Mouse (Mus musculus) 3T3-L1 (cell line): Measurements from ENCODE around the gene Fcer1g.

Experiments used
- DNase-seq: peaks from one replicate; pipeline ENCODE4 v3.0.0-alpha.2; 2015; ENCODE audit warnings: low read depth, low spot score

The Fcer1g gene

DNA sequence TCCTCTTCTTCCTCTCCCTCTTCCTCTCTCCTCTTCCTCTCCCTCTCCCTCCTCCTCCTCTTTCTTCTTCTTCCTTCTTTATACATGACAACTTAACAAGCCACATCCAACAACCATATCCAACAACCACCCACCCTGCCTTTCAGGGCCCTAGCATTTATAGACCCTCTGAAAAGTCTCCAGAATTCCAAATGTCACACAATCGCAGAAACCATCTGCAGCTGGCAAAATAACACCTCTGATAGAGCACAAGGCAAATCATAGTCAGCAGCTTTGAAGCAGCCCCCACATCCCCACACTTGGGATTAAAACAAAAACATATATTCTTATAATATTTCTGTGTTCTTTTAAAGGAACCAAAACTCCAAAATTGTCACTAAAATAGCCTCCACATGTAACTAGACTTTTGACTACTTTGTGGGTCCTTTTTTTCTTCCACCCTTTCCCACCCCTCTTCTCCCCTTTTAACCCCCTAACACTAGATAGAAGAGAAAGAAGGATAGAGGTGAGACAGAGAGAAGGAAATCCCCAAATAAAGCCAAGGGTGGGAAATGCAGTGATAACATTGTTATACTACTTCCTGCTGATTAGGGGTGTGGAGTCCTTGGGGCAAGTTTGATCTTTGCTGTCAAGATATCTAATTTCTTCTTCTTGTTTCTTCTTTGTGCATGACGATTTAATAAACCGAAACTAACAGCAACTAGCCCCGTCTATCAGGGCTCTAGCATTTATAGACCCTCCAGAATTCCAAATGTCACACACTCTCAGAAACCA is 32.0 kb upstream of the Fcer1g start:
- DNase-seq = no peak

DNA sequence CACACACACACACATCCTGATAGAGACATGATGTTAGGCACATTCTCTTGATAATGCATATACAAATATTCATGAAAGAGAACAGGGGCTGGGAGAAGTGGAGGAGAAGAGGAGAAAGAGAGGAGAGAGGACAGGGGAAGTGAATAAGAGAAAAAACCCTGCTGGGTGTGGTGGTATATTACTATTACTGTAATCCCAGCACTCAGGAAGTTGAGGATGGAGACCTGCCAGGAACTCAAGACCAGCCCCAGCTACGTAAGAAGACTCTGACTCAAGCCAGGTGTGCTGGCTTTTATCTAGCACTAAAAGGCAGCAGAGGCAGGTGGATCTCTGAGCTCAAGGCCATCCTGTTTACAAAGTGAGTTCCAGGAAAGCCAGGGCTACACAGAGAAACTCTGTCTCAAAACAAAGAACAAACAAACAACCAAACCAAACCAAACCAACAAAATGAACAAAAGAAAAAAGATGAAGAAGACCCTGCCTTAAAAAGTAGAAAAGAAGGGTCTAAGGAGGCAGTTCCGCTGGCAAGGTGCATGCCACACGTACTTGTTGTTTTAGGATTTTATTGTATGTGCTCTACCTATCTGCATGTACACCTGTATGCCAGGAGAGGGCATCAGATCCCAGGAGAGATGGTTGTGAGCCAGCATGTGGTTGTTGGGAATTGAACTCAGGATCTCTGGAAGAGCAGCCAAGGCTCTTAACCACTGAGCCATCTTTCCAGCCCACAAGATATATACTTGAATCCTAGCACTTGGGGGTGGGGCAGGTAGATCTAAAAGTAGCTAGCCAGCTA is 29.7 kb upstream of the Fcer1g start:
- DNase-seq = peak; percentile 57

GRCm38 (mm10) chr1:171263185-171263611 is 29.0 kb upstream of the Fcer1g start:
- peak; percentile 91 for DNase-seq

GRCm38 (mm10) chr1:171262594-171263130 is 28.5 kb upstream of the Fcer1g start:
- peak; percentile 94 for DNase-seq

DNA sequence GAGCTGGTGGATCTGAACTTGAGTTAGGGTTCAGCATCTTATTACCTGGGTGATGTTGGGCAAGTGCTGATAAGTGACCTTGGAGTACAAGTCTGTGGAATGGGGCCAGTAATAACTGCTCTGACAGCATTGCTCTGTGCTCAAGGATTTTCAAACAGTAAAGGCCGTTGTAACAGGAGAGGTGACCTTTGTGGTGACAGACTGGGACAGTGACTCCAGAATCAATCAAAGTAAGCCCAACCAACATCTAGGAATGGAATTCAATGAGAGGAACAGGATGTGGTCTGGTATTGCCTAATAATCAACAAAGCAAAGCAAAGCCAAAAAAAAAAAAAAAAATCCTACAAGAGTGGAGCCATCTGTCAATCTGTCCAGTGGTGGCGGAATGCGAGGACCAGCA is 26.2 kb upstream of the Fcer1g start:
- peak; percentile 19 for DNase-seq

DNA sequence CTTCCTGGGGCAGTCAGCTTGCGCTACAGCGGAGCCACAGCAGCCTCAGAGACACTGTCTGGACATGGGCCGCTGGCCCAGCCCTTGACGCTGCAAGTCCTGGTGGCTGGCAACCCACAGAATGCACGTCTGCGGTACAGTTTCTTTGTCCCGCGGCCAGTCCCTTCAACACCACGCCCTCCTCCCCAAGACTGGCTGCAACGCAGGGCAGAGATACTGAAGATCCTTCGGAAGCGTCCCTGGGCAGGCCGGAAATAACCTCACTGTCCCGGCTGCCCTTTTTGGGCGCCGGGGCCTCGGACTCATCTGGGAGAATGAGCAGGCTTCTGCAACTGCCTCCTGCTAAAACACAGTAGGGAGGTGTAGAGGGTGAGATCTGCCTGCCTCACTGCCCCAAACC is 24.8 kb upstream of the Fcer1g start:
- DNase-seq = no peak

DNA sequence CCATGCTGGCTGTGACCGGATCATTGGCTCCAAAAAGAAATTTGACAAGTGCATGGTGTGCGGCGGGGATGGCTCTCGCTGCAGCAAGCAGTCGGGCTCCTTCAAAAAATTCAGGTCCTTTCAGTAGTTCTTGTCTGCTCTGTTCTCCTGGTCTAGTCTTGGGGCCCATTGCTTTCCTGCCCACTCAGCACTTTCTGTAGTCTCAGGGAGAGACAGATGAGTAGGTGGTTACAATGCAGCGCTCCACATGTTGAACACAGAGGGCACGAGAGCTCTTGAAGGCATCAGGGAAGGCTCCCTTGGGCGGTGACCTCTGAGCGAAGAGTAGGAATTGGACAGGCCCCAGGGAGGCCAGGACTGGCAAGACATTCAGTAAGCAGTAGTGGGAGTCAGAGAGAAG is 23.6 kb upstream of the Fcer1g start:
- no peak for DNase-seq

GRCm38 (mm10) chr1:171256937-171257548 is 22.9 kb upstream of the Fcer1g start:
- peak; percentile 85 for DNase-seq

- DNase-seq = no peak
Observed at GRCm38 (mm10) chr1:171256095-171256818, 22.1 kb upstream of the Fcer1g start.

- DNase-seq = no peak
Observed at GRCm38 (mm10) chr1:171252415-171252814, 18.2 kb upstream of the Fcer1g start.

DNA sequence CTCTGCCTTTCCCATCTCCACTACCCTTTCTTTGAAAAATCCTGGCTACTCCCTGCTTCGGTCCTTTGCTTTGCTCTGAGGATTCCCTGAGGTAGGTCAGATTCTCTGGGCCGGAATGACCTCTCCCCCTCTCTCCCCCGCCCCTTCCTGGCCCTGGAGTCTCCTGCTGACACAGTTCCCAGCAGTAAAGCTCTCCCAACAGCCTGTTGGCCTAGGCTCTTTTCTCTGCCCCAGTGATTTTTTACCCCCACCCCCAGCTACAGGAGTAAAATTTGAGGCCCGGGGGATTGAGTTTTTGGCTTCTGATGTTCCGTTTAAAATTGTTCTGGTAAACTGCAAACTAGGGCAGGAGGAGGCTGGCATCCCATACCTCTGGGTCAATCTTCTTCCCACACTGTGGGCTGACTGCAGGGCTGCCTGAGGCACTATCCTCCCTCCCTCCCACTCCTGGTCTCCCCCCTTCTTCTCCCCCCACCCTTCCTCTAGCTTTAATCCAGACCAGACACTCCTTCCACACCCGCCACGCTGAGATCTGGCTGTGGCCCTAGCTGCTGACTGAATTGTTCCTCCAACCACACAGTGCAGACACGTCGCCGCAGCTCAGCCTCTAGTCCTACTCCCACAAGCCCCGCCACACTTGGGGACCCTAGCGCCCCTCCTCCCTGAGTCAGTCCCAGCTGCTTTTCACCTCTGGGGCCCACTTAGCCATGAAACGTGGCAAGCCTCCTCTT is 17.6 kb upstream of the Fcer1g start:
- DNase-seq = peak; percentile 57

- no peak for DNase-seq
Observed at GRCm38 (mm10) chr1:171250680-171251593, 16.8 kb upstream of the Fcer1g start, which contains the start of gene Ndufs2. TSS of gene Ndufs2 (minus strand) at chr1:171251388.

DNA sequence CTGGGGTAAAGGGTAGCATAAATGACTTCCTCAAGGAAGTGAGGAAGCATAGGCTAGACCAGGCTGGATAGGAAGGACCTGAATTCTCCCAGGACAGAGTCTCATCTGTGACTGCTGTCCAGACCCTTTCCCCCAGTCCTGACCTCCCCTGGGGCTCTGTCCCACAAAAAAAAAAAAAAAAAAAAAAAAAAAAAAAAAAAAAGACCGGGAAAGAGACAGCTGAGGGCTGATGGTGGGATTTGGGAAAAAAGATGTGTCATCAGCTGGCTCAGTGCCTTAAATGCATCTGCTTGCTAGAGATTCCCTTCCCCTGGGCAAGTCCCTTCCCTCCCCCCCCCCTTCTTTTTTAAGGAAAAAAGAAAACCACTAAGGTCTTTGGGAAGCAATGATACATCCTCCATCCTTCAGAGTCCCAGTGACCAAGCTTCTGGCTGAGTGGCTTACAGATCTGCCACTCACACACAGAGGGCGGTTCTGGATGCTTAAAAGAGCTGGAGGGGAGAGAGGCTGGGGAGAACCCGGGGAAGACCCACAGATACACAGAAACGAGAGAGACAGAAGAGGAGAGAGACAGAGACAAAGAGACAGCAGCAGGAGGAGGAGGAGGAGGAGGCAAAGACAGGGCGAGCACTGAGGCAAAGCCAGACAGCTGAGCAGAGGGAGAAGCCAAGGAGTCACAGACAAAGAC is 15.9 kb upstream of the Fcer1g start, which contains the start of gene Adamts4:
Gene Adamts4 (plus strand): TSS at position 509 of the 688 bp plus-strand sequence.
- DNase-seq = peak; percentile 94

- DNase-seq = peak; percentile 47
Observed at GRCm38 (mm10) chr1:171248386-171249226, 14.4 kb upstream of the Fcer1g start.

- DNase-seq = peak; percentile 54
Observed at GRCm38 (mm10) chr1:171247916-171248315, 13.8 kb upstream of the Fcer1g start.

DNA sequence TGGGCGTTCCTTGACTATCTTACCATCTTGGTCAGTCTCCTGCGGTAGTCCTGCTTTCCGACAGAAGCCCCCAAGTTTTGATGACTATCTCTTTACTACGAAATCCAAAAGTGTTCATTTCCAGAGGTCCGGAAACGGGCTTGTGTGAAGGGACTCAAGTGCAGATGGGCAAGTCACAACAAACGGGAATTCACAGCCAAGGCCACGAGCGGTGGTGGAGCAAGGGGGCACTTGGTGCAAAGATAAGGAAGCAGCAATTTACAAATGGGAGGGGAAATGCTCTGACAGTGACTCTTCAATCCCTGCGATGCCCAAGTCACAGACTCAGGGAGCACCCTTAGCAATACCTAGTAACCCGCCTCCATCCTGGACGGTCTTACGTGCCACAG is 13.3 kb upstream of the Fcer1g start:
- DNase-seq = peak; percentile 68

- peak; percentile 99 for DNase-seq
Observed at GRCm38 (mm10) chr1:171246709-171247452, 12.7 kb upstream of the Fcer1g start.
